8 mouse cellular contexts compared by ENCODE assay signal in genomic region chr5:34370022-34370823, GRCm38 (mm10). TPM values are rescaled to one million over a fixed set of nuclear protein-coding genes. Genes with fewer than 3 reads are reported as not detected.
DNase-seq lines count a peak whose midpoint lies in the region; ATAC-seq and TF ChIP-seq lines count a peak whose summit lies in the region.

No protein-coding gene starts in this region.

- H3K4me1 ChIP-seq in embryonic facial prominence, embryonic 13.5 days: peaks cover 18% of the 10 kb centered on the region
- peaks cover 22% of the 10 kb centered on the region for H3K4me1 ChIP-seq in kidney, embryonic 15.5 days
- peaks cover 39% of the 10 kb centered on the region for H3K4me1 ChIP-seq in liver, embryonic 12.5 days
- peaks cover 15% of the 10 kb centered on the region for H3K4me1 ChIP-seq in neural tube, embryonic 11.5 days (ENCODE audit: control insufficient read depth, insufficient read depth, low read length)
- peaks cover 11% of the 10 kb centered on the region for H3K4me1 ChIP-seq in thymus, adult 2 months (replicated peaks; ENCODE audit: control insufficient read depth, insufficient read depth, low read length)

- peak overlapping the region; percentile 97 for H3K9ac ChIP-seq in embryonic facial prominence, embryonic 13.5 days
- peak overlapping the region; percentile 94 for H3K9ac ChIP-seq in kidney, embryonic 15.5 days
- H3K9ac ChIP-seq in liver, embryonic 12.5 days: peak overlapping the region; percentile 90
- peak overlapping the region; percentile 92 for H3K9ac ChIP-seq in neural tube, embryonic 11.5 days (ENCODE audit: low read length)

- WGBS in embryonic facial prominence, embryonic 13.5 days: under 1% methylated on average over 59 of the region's 114 CpGs
- under 1% methylated on average over 93 of the region's 114 CpGs for WGBS in kidney, embryonic 15.5 days
- under 1% methylated on average over 48 of the region's 114 CpGs for WGBS in liver, embryonic 12.5 days (ENCODE audit: insufficient replicate concordance)
- 0% methylated on average over 41 of the region's 114 CpGs for WGBS in neural tube, embryonic 11.5 days
- 13% methylated on average over 114 of the region's 114 CpGs for WGBS in thymus, adult 2 months

- H3K9me3 ChIP-seq in embryonic facial prominence, embryonic 13.5 days: no peaks in the 10 kb centered on the region
- no peaks in the 10 kb centered on the region for H3K9me3 ChIP-seq in kidney, embryonic 15.5 days (replicated peaks)
- H3K9me3 ChIP-seq in liver, embryonic 12.5 days (replicated peaks): no peaks in the 10 kb centered on the region
- no peaks in the 10 kb centered on the region for H3K9me3 ChIP-seq in neural tube, embryonic 11.5 days (ENCODE audit: control insufficient read depth, low read length)

- H3K4me2 ChIP-seq in embryonic facial prominence, embryonic 13.5 days: peak overlapping the region; percentile 66
- H3K4me2 ChIP-seq in kidney, embryonic 15.5 days: peak overlapping the region; percentile 70
- H3K4me2 ChIP-seq in liver, embryonic 12.5 days: peak overlapping the region; percentile 96
- peak overlapping the region; percentile 68 for H3K4me2 ChIP-seq in neural tube, embryonic 11.5 days (ENCODE audit: low read depth)

- peak; percentile 40 for DNase-seq in 3T3-L1 (ENCODE audit: low read depth, low spot score)
- DNase-seq in adrenal gland, adult 8-10 months: peak; percentile 35
- DNase-seq in heart, adult 9 months (ENCODE audit: low spot score in 2 of 2): peak; percentile 10 to 16
- peak; percentile 38 for DNase-seq in neural tube, embryonic 11.5 days (ENCODE audit: low spot score)
- peak; percentile 57 for DNase-seq in thymus, adult 2 months

- TF ChIP-seq CTCF in thymus, adult 2 months (IDR thresholded peaks at IDR 0.05; ENCODE audit: borderline replicate concordance, control insufficient read depth, extremely low read depth, insufficient read depth, low read length, poor library complexity): no peak

- H3K27ac ChIP-seq in embryonic facial prominence, embryonic 13.5 days: peak overlapping the region; percentile 73
- peak overlapping the region; percentile 56 for H3K27ac ChIP-seq in kidney, embryonic 15.5 days
- H3K27ac ChIP-seq in liver, embryonic 12.5 days: peak overlapping the region; percentile 85
- peak overlapping the region; percentile 65 for H3K27ac ChIP-seq in neural tube, embryonic 11.5 days (ENCODE audit: low read depth, low read length)
- H3K27ac ChIP-seq in thymus, adult 2 months (ENCODE audit: control insufficient read depth, insufficient read depth, low read length): no peak overlapping the region

- peak overlapping the region; percentile 92 for H3K4me3 ChIP-seq in embryonic facial prominence, embryonic 13.5 days
- H3K4me3 ChIP-seq in kidney, embryonic 15.5 days (replicated peaks): peak overlapping the region; percentile 93
- peak overlapping the region; percentile 92 for H3K4me3 ChIP-seq in liver, embryonic 12.5 days
- peak overlapping the region; percentile 94 for H3K4me3 ChIP-seq in neural tube, embryonic 11.5 days (ENCODE audit: low read depth, low read length)
- H3K4me3 ChIP-seq in thymus, adult 2 months (ENCODE audit: control insufficient read depth, insufficient read depth, low read length): peak overlapping the region; percentile 91

- no peaks in the 10 kb centered on the region for H3K27me3 ChIP-seq in embryonic facial prominence, embryonic 13.5 days
- no peaks in the 10 kb centered on the region for H3K27me3 ChIP-seq in kidney, embryonic 15.5 days
- H3K27me3 ChIP-seq in liver, embryonic 12.5 days (replicated peaks): no peaks in the 10 kb centered on the region
- H3K27me3 ChIP-seq in neural tube, embryonic 11.5 days (ENCODE audit: control insufficient read depth, insufficient read depth, low read length): no peaks in the 10 kb centered on the region
- H3K27me3 ChIP-seq in thymus, adult 2 months (ENCODE audit: control insufficient read depth, insufficient read depth, low read length): no peaks in the 10 kb centered on the region

- peaks cover 3% of the 10 kb centered on the region; the same call in 1 of the 2 replicates for H3K36me3 ChIP-seq in embryonic facial prominence, embryonic 13.5 days
- peaks cover 3% of the 10 kb centered on the region; the same call in 1 of the 2 replicates for H3K36me3 ChIP-seq in kidney, embryonic 15.5 days
- peaks cover 6% of the 10 kb centered on the region for H3K36me3 ChIP-seq in liver, embryonic 12.5 days
- H3K36me3 ChIP-seq in neural tube, embryonic 11.5 days (ENCODE audit: control insufficient read depth, insufficient read depth, low read length): no peaks in the 10 kb centered on the region
- H3K36me3 ChIP-seq in thymus, adult 2 months (ENCODE audit: control insufficient read depth, insufficient read depth, low read length): no peaks in the 10 kb centered on the region

- no peak for TF ChIP-seq POLR2A in thymus, adult 2 months (IDR thresholded peaks at IDR 0.05; ENCODE audit: control insufficient read depth, extremely low read depth, insufficient read depth, low read length, poor library complexity)

- ATAC-seq in embryonic facial prominence, embryonic 13.5 days (ENCODE audit: insufficient number of reproducible peaks, insufficient read depth, low FRiP score, low TSS enrichment, low read depth): no peak
- ATAC-seq in kidney, embryonic 15.5 days (replicated peaks; ENCODE audit: low FRiP score): peak; percentile 5
- ATAC-seq in liver, embryonic 12.5 days: peak; percentile 10; the same call in 1 of the 2 replicates
- no peak; the same call in 1 of the 2 replicates for ATAC-seq in neural tube, embryonic 11.5 days (ENCODE audit: insufficient read depth, low FRiP score, low TSS enrichment)

RNA-seq across cellular contexts. Expression of gene Fam193a, which starts 0.5 kb away (rescaled TPM):
- total RNA-seq in adrenal gland, adult 8-10 months (2022): 10 to 100 TPM; 27.0 to 45.0 (median 33.4) TPM
- polyA plus RNA-seq in embryonic facial prominence, embryonic 13.5 days (2015; fragmentation: Nextera tagmentation; extraction: Ambion mirVana): 17.7 and 19.7 TPM in 2 replicates
- 10.6 and 13.0 TPM in 2 replicates for polyA plus RNA-seq in kidney, embryonic 15.5 days (2015; fragmentation: Nextera tagmentation; extraction: Ambion mirVana)
- 4.9 and 5.1 TPM in 2 replicates for polyA plus RNA-seq in liver, embryonic 12.5 days (2016; fragmentation: Nextera tagmentation; extraction: Ambion mirVana)
- 12.4 and 13.3 TPM in 2 replicates for polyA plus RNA-seq in neural tube, embryonic 11.5 days (2014; fragmentation: Nextera tagmentation; extraction: Ambion mirVana)
- polyA plus RNA-seq in thymus, adult 2 months (2012; rRNA removed): 118 and 130 TPM in 2 replicates

RNA-seq across cellular contexts. Expression of gene Rnf4, which starts 34.1 kb away (rescaled TPM):
- total RNA-seq in adrenal gland, adult 8-10 months (2022): 100 to 1,000 TPM in 1 of 4 experiments, 10 to 100 TPM in 3; 87.2 to 105 (median 94.0) TPM
- 157 and 170 TPM in 2 replicates for polyA plus RNA-seq in embryonic facial prominence, embryonic 13.5 days (2015; fragmentation: Nextera tagmentation; extraction: Ambion mirVana)
- polyA plus RNA-seq in kidney, embryonic 15.5 days (2015; fragmentation: Nextera tagmentation; extraction: Ambion mirVana): 174 and 181 TPM in 2 replicates
- polyA plus RNA-seq in liver, embryonic 12.5 days (2016; fragmentation: Nextera tagmentation; extraction: Ambion mirVana): 111 TPM in 2 replicates
- 189 and 197 TPM in 2 replicates for polyA plus RNA-seq in neural tube, embryonic 11.5 days (2014; fragmentation: Nextera tagmentation; extraction: Ambion mirVana)
- 110 and 125 TPM in 2 replicates for polyA plus RNA-seq in thymus, adult 2 months (2012; rRNA removed)

Comparison
In these comparisons a context has a peak if more than half of its experiments do, and no peak if none do; other contexts are left out.
1. ATAC-seq: peak in kidney, embryonic 15.5 days (single experiment) and liver, embryonic 12.5 days (single experiment); none in embryonic facial prominence, embryonic 13.5 days (single experiment) and neural tube, embryonic 11.5 days (single experiment).
2. Peak in every context shown above with its lines, with median percentiles within 50 percentile points of each other: DNase-seq, H3K4me2 ChIP-seq, H3K4me3 ChIP-seq and H3K9ac ChIP-seq.